Mouse (Mus musculus) stomach, postnatal 0 days (tissue): ENCODE results near the gene Stt3b.

Source experiments
- CTCF ChIP-seq: IDR thresholded peaks from 2 replicates; pipeline ENCODE4 v1.5.1; 2016; ENCODE audit warnings: antibody characterized with exemption, low read depth, mild to moderate bottlenecking, moderate library complexity
- EP300 ChIP-seq: optimal IDR thresholded peaks from 2 replicates; pipeline ENCODE3; 2016; ENCODE audit warnings: antibody characterized with exemption

DNA sequence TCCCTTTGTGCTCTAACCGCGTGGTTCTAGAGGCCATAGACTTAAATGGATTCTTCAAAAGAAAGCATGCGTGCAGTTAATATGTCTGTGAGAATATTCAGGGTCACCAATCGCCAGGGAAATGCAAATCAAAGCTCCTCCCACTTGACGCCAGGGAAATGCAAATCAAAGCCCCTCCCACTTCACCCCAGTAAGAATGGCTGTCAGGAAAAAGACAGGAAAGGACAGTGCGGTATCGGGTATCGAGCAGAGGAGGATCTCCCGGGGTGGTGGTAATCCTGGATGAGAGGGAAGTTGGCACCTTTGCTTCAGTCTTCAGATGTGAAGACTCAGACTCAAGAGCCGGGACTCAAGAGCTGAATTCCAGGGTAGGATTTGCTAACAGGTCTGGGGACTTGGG is 4.3 kb upstream of the Stt3b start:
- TF ChIP-seq CTCF (no peak), EP300 (no peak)
